Mouse (Mus musculus) E14TG2a.4 (cell line): ENCODE measurements around the gene Gm49630.
"Not testable (repeated sequence)": the region's sequence is repeated elsewhere in the genome, so short reads cannot be mapped to it uniquely, and the experiment has no call there.

ENCODE experiments used
- CTCF ChIP-seq: conservative IDR thresholded peaks from 2 replicates; pipeline ENCODE4 v1.5.1; 2014; ENCODE audit warnings: low read length
- POU5F1 ChIP-seq: IDR thresholded peaks from 2 replicates; pipeline ENCODE4 v1.6.1; 2014; ENCODE audit warnings: low read length, borderline replicate concordance

DNA sequence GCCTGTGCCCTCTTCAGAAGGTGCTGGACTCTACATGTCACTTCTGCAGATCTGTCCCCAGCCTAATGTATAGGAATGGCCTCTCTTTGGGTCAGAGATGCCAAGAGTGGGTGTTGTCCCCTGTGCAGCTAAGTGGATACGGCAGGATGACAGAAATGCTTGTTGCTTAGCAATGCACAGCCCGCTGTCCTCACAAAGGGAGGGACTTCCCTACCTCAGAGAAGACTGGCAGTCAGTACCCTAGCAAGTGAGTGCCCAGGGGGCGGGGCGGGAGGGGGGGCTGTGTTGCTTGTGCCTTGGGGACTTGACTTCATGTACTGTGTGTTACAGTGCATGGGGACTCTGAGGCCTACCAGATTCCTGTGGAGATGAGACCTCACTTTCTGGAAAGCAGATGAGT, 12.0 kb downstream of the Gm49630 start:
- TF ChIP-seq CTCF, POU5F1: not testable (repeated sequence)
